Mouse (Mus musculus) myocyte (in vitro differentiated cells): Measurements from ENCODE around the gene Ang.

Experiments used
- E2F4 ChIP-seq: IDR thresholded peaks from one replicate; pipeline ENCODE4 v1.6.1; 2011; ENCODE audit warnings: mild to moderate bottlenecking, control low read depth, moderate library complexity; ENCODE audit not compliant: insufficient read depth
- MAX ChIP-seq: IDR thresholded peaks from one replicate; pipeline ENCODE4 v1.6.1; 2011; ENCODE audit warnings: low read depth, mild to moderate bottlenecking, control low read depth
- MYOG ChIP-seq, 3 experiments: IDR thresholded peaks; one replicate each; pipeline ENCODE4 v1.6.1; 2011; ENCODE audit warnings: control low read depth in 2 of 3, low read depth in 2 of 3, mild to moderate bottlenecking in 2 of 3; ENCODE audit not compliant: insufficient read length in 2 of 3, control insufficient read depth in 1 of 3, insufficient read depth in 1 of 3
- POLR2A ChIP-seq: IDR thresholded peaks from one replicate; pipeline ENCODE4 v1.6.1; 2011; ENCODE audit warnings: low read depth, mild to moderate bottlenecking, control low read depth, moderate library complexity; ENCODE audit not compliant: insufficient read length
- POLR2AphosphoS2 ChIP-seq: IDR thresholded peaks from one replicate; pipeline ENCODE4 v1.6.1; 2011; ENCODE audit warnings: low read depth, control low read depth; ENCODE audit not compliant: insufficient read length
- USF1 ChIP-seq: IDR thresholded peaks from one replicate; pipeline ENCODE4 v1.6.1; 2011; ENCODE audit warnings: low read depth, mild to moderate bottlenecking, control low read depth, moderate library complexity

DNA sequence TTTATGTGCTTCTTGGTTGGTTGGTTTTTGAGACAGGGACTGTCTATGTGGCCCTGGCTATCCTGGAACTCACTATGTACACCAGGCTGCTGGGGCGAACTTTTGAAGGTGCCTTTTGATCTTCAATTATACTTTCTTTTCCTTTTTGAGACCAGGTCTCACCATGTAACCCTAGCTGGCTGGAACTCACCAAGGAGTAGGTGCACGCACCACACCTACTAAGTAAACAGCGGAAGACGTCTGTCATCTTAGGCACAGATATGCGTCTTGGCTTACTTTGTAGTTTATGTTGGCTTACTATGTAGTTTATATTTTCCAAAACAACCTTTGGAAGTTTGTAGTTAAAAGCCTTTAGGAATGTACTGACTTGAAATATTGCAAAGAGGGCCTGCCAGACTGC lies 22.0 kb upstream of the Ang start:
- TF ChIP-seq E2F4 (no peak), MAX (no peak), USF1 (no peak), POLR2A (no peak), POLR2AphosphoS2 (no peak), MYOG (IDR thresholded peaks at IDR 0.05; ENCODE audit: control insufficient read depth in 1 of 3, insufficient read depth in 1 of 3, insufficient read length in 2 of 3, low read depth in 2 of 3) (no peak)
